Mouse (Mus musculus) adrenal gland, postnatal 36 days (tissue): ENCODE data around the gene Rer1. TPM values are rescaled to one million over a fixed set of nuclear protein-coding genes. Genes with fewer than 3 reads are reported as not detected.

Experiments
- DNase-seq, 2 experiments: peaks; one replicate each; pipeline ENCODE4 v3.0.0; 2021; ENCODE audit warnings: mixed read lengths in 1 of 2
- total RNA-seq, 2 experiments: library from RNA; stranded (reverse); gene quantifications; 2 replicates each; pipeline ENCODE4 v1.2.3; 2021

Rer1 gene
- total RNA-seq, 2 experiments from 2014 or later, result 106 to 114 TPM

DNA sequence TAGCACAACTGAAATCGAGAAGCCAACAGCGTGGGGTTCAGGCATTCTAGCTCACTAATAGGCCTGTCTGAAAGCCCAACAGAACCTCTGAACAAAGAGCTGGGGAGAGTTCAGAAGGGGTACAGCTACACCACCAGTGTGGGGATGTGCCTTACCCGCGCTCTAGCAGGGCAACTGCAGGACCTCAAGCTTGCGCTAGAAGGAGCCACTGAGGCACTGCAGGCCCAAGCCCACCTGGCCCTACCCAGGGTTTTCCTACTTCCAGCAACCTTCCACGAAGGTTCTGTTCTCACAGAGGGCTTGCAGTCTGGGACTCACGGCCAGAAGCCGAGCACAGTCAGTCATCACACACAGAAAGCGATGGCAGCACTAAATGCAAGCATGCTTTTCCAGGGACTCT is 11.0 kb downstream of the Rer1 start:
- no peak for DNase-seq

DNA sequence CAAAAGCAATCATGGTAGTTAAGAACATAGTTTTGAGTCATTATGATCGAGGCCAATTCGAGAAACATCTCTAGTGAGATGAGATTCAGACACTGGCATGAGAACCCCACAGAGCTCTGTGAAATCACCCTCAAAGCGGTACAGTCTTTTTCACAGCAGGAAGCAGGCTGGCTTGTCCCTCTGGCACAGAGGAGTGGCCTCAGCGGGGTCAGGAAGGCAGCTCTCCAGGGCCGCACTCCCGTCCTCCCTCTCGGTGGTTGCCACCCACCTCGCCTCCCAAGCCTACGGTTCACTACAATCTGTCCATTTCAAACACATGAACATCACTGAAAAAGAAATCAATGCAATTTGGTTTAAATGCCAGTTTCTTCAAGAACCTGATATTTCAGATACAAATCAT is 11.8 kb downstream of the Rer1 start:
- DNase-seq, result no peak

DNA sequence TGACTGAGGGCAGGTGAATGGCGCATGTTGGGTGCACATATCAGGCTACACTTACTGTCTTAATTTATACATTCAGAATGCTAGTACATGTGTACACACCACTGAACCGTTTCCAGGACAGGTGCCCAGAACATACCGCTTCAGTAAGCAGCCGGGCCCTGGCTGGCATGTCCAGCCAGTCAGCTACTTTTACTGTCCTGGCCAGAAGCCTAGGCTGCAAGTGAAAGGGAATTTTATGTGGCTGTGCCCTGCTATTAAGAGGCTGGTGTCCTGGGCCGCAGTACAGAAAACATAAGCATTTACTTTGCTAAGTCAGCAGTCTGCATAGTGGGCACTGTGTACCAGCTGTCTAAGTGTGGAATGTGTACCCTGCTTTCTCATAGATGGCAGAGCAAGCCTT is 15.3 kb downstream of the Rer1 start:
- DNase-seq, result no peak

DNA sequence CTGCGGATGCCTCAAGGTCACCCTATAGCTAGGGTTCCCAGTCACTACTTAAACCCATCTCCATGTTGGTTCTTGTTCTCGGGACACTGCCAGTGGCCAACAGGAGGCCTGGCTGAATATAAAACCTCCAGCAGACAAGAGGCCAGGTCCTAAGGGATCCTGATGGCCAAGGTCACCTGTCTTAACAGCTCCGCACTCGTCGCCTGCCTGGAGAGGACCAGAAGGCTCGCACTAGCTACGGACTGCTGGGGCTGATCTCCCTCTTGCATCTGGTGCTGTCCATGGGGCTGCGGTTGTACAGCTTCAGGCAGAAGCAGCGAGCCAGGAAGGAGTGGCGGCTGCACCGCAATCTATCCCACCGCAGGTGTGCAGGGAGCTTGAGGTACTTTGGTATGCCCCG is 16.0 kb downstream of the Rer1 start:
- no peak for DNase-seq

DNA sequence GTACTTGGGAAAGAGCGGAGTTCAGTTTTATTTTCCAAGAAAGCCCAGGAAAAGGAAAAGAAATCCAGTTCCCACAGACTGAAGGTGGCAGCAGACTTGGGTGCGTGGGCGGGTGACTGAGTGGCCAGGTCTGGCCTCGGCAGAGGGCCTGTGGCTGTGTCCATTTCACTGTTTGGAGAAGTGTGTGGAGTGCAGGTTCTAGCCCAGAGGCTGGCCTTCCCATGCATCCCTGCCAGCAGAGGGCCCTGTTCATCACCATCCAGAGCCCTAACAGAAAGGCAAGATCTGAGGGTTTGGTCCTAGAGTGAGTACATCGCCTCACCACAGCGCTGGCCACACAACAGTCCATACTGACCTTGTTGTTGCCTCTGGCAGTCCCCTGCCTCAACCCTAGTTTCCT is 17.0 kb downstream of the Rer1 start:
- no peak for DNase-seq

DNA sequence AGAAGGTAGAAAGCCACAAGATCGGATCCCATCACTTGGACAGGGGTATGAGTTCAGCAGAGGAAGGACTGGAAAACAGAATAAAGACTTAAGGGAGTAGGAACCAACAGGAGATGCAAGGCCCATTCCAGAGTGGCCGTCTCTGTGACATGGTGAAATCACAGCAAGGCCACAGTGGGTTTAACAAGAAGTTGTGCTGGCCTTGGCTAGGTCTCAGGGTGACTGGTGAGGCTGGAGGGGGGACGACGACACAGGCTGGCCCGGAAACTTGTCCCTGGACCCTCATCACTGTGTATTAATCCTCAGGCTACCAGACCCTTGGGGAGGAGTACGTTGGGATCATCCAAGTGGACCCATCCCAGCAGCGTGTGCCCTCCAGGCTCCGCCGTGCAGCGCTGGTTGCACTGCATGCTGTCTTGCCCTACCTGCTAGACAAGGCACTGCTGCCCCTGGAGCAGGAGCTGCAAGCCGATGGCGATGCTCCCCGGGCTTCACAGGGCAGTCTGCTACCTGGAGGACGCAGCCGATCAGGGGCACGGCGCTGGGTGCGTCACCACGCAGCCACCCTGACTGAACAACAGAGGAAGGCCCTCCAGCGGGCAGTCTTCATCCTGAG is 17.7 kb downstream of the Rer1 start:
- no peak for DNase-seq

DNA sequence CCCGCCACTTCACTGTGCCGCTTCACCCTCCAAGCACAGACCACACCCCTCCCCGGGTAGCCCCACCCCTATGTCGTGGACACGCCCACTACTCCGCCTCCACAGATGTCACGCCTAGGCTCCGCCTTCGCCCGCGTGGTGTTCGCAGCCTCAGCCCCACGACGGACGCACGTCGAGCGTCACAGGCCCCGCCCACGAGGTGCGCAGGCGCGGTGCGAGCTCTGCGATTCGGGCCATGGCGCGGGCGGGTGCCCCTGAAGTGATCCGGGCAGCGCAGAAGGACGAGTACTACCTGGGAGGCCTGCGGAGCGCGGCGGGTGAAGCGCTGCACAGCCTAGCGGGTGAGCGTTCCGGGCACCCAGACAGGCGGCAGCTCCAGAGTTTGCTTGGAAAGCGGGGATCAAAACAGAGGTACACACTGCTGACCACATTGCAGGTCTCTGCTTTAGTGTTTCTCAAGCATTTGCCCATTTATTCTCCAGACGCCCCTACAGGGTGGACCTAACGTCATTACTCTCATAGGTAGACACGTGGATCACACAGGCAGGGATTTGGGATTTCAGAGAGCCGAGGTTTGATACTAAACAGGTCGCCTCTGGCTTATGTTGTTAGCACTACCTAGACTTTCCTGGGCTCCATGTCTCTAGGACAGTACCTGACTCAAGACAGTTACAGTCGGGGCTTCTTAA is 19.2 kb downstream of the Rer1 start, which contains the start of gene Pex10:
Gene Pex10, plus strand, starts transcription at position 183 of the 689 bp plus-strand sequence.
- DNase-seq, result peak; percentile 98

DNA sequence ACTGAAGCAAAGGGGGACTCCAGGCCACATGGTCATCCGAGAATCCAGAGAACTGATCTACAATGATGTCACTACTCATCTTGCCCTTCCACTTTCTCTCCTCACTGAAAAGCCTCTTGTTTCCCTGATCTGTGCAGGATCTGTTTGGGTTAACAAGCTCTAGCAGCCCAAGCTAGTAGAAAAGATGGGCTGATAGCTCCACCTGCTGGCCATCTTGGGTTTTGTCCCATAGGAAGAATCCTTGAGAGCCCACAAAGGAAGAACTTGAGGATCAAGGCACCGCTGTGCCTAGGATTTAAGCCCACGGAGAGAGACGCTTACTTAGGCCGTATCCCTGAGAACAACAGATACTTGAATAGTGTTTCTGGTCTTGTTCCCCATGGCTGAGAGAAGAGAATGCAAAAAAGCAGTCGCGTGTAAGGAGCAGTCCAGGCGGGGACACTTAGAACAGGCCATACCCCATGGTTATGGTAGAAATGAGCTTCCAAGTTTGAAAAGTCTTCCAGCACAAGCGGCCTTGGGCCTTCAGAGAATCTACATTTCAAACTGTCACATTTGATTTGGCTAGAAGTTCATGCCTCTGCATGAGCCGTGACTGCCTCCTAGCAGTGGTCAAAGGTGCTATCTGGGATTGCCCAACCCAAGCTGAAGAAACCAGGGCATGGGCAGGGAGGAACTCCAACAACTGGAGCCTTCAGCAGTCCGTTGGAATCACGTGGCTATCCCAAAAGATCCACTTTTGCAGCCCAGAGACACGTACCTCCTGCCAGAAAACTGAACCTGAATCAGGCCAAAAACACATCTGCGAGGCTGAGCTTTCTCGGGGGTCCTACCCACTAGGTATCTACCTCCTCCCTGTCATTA is 20.0 kb downstream of the Rer1 start:
- peak; percentile 87 for DNase-seq

DNA sequence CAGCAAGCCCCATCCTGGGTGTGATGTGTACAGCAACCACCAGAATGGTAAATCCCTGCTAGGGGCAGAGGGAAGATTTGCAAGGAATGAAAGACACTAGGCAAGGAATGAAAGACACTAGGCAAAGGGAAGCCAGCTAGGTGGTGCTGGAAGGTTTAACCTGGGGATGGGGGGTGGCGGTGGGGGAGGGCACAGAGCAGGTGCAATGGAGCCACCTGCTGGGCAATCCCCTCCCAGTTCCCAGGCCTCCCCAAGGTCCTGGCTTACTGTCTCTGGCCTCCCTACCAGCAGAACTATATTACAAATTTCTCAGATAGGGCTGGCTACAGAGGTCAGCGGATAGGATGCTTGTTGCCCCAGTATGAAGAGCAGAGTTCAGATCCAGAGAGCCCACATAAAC is 21.7 kb downstream of the Rer1 start:
- DNase-seq, result no peak

DNA sequence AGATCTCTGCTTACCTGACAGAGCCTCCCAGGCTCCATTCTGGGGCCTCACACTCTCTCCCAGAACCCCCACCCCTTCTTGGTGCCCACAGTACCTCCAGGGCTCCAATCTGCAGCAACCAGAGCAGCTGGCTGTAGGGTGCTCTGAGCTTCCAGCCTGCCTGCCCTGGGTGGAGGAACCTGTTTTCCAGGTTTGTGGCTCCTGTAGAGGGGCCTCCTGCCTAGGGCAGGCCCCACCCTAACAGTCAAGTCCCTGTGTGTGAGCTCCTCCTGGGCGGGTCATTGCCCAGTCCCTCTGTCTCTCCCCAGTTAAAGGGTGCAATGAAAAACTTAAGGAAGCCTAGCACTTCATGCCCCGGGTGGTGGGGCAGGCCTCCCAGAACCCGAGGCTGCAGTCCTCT is 22.3 kb downstream of the Rer1 start:
- no peak for DNase-seq

DNA sequence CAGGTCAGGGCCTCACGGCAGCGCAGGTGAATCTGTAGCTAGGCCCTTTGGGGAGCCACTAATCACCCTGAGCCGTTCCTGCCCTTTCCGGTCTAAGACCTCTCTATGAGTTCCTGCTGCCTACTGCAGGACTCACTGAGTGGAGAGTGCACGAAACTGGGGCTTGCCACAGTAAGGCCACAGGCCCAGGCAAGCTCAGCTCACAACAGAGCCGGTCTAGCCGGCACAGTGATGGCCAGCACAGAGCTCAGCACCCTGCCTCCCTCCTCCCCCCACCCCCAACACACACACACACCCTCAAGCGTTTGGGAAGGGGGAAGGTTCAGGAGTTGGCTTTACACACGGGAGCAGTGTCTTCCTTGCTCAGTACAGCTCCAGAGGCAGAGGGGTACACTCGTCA is 27.9 kb downstream of the Rer1 start:
- DNase-seq, result no peak

DNA sequence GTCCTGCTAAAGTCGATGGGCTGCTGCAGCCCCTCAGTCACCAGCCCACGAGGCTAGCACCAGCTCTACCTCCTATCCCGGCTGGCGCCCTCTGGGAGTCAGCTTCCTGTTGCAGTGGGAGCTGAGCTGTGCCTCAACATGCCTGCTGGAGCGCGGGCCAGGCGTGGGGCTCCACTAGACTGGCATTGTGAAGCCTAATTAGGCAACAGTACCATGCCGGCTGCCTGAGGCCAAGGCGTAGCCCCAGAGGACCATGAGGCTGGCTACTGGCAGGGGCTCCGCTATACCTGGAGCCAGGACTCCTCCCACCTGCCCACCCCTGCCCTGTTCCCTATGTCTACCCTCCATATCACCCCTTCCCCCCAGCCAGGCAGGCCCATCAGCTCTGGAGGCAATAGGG is 29.5 kb downstream of the Rer1 start, which contains the start of gene Plch2:
Gene Plch2, minus strand, starts transcription at position 61 of the 400 bp plus-strand sequence.
- DNase-seq, result no peak

DNA sequence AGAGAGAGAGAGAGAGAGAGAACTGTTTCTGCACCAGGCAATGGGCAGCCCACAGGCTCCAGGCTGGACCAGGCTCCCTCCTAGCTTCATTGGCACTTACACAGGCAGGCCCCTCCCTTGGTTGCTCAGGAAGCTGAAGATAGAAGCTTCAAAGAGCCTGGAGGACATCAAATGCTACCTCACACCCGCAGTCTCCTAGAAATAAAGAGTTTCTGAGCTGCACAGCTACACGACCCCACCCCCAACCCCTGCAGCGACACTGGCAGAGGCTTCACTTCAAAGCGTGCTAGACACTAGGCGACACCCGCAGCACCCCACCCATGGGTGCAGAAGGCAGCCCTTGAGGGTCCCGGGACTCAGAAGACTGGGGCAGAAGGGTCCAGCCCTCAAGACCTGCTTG is 36.1 kb downstream of the Rer1 start:
- DNase-seq, result no peak

DNA sequence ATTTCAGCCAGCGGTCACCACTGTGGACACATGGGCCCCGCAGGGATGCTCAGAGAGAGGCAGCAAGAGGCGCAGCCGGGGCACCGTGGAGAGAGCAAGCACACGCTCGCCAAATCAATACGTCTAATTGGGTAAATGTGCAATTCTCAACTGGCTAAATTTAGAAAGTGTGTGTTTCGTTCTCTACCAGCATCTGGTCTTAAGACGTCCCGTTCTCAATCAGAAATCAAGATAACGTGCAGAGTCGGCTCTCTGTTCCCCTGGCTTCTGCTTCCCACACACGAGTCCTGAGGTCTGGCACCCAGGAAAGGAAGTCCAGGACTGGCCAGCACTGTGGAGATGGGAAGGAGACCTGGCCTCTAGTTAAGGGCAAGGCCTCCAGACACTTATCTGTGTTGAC is 39.5 kb downstream of the Rer1 start:
- DNase-seq, result no peak

DNA sequence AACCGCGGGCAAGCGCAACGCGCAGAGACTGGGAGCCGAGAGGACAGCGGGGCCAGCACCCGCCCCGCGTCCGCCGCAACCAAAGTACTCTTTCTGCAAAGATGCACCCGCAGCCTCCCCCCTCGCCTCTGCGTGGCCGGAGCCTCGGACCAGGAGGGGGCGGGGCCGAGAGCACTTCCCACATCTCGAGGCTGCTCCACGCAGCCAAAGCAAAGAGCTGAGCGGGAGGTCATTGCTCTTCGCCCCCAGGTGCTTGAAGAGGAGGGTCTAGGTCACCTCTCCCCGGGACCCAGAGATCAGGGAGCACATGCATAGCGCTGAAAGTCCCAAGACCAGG is 42.9 kb downstream of the Rer1 start:
- no peak for DNase-seq

DNA sequence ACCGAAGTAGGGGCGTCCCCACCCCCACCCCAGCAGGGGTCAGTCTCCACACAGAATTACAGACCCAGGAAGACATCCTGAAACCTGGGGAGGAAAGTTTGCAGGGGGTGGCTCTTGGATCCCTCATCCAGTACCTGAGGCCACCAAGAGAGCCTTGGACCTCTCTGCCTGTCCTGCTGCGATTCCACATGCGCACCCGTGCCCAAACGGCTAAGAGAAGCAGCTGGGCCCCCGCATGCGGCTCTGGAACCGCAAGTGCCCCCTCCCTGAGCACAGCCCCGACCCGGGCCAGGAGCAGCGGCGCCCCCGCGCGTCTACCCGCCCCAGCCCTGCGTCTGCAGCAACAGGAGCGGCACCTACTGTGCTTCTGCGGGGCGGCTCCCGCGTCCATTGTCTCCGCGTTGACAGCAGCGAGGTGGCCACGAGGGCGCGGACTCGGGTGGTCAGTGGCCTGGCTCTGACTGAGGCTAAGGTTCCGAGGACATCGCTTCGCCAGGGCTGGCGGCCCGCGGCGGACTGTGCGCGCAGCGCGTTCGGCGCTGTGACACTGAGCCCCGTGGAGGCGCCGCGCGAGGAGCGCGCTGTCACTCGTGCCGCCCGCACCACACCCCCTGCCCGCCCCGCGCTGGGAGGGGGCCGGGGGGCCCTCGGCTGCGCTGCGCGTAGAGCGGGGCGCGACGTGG is 43.4 kb downstream of the Rer1 start:
- DNase-seq, result no peak

DNA sequence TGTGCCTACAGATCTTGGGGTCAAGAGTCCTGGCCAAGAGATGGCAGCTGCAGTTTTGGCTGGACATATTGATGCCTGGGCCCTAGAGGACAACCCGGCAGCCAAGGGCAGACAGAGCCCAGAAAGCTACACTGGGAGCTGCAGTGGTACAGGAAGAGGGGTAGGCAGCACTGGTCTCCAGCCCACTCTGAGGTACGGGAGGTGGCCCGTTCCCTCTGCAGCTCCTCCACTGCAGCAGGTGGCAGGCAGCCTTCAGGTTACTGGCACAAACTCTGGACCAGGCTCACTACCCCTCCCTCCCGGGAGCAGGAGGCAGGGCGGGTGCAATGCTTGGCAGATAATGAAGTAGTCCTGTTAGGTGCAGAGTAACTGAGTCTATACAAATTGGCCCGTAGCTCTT is 45.5 kb downstream of the Rer1 start:
- no peak for DNase-seq

DNA sequence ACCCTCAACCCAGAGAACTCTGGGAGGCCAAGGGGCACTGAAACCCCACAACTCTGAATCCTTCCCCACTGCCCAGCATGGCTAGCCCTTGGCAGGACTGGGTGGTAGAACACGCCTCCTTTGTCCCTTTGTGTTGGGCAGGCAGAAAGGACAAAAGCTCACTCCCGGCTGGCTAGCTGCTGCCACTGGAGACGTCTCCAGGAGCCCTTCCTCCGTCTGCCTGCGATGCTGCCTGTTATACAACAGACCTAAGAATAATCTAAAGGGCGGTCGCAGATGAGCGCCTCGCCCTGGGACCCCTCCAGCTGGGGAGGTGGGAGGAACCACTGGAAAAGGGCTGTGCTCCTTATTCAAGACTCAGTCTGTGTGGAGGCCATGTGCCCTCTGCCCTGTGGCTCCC is 46.0 kb downstream of the Rer1 start:
- DNase-seq, result no peak

DNA sequence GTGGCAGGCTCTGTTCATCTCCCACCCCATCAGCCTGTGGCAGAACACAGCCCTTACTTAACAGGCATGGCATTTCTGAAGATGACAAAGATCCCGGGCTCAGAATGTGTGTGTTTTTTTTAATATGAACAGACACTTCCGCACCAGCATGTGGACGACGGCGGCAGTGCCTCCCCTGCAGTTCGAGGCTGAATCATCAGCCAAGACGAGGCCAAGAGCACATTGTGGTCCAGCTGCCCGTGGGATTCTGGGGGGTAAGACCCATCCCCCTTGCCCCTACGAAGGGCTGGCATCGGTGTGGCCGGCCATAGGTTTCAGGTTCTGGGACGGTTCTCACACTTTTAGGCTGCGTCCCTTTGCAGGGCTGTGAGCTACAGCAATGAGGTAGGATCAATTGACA is 51.4 kb downstream of the Rer1 start:
- no peak for DNase-seq

DNA sequence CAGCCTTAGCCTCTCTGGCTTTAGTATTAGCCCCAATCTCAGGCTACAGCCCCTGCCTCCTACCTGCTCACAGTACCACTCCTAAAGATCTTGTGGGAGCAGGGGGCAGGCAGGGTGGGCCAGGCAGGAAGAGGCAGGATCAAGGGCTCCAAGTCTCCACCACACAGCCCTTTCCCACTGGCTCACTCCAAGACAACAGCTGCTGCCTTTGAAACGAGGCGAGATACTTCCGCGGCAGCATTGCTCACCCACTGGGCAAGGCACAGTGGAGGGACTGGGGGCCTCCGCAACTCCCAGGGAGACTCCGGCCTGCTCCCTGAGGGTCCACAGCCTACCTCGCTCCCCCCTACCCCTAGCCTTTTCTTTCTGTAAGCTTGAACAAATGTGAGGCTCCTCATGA is 52.0 kb downstream of the Rer1 start:
- no peak for DNase-seq

DNA sequence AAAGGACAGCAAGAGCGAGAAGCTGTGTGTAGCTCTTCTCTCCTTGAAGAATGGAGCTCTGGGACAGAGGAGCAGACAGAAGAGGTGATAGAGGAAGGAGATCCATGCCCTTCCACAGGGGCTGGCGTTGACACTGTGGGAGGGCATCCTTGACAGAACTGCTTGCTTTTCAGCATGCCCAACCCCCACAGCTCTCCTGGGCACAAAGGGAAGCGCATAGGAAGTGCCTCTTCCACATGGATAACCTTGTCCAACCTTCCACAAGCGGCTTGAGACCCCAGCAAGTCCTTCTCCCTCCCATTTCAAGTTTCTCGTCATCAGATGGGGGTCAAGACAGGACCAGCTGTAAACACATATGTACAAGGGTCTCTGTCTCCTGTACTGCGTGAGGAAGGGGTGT is 53.1 kb downstream of the Rer1 start:
- no peak for DNase-seq

DNA sequence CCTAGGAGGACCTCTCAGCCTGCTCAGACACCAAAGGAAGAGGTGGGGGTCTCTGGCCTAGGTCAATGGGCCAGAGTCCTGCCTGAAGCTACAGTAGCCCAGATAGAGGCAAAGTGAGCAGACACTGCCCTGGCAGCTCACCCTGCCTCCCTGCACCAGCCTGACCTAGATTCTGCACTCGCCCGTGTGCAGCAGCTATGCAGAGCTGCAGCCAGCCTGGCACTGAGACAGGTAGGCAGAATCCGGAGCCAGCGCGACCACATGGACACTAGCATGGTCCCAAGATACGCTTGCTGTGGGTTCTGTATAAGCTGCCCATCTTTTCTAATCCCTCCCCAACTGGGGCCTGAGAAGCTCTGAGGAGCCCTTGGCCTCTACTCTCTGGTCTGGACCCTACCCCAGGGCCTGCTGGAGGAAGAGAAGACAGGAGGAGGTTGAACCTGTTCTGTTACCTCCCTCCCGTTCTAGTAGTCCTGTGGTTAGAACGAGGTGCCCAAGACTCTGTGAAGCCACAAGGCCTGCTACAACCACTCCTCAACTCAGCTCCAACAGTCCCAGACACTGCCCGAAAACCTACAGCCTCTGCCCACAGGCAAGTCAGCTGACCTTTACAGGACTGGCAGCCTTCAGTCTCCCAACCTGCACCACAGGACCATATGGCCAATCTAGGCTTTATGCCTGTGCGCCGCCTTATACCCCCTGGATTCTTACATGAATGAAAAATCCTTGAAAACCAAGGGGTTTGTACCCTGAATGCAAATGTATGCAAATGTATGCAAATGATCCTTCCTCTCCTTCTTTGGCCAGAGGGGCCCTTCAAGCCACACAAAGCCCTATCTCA is 61.8 kb downstream of the Rer1 start:
- no peak for DNase-seq
